Mouse (Mus musculus): ENCODE data around the gene Pigc.

The Pigc gene

GRCm38 (mm10) chr1:161968589-161969407 lies at the start of gene Pigc:
TSS of gene Pigc (plus strand) at chr1:161969186.
- in situ Hi-C loops (cut with MboI, MseI), result no loop called here

- in situ Hi-C loops (cut with MboI, MseI), result no loop called here
Measured at GRCm38 (mm10) chr1:161919594-161919993, 49.4 kb upstream of the Pigc start.

GRCm38 (mm10) chr1:161920475-161921454 lies 48.2 kb upstream of the Pigc start:
- in situ Hi-C loops (cut with MboI, MseI), result no loop called here

GRCm38 (mm10) chr1:161921928-161922327 lies 47.1 kb upstream of the Pigc start:
- in situ Hi-C loops (cut with MboI, MseI), result no loop called here

GRCm38 (mm10) chr1:161924321-161924720 lies 44.7 kb upstream of the Pigc start:
- in situ Hi-C loops (cut with MboI, MseI), result no loop called here

GRCm38 (mm10) chr1:161925281-161925805 lies 43.6 kb upstream of the Pigc start:
- in situ Hi-C loops (cut with MboI, MseI), result no loop called here

- in situ Hi-C loops (cut with MboI, MseI), result no loop called here
Measured at GRCm38 (mm10) chr1:161927976-161928375, 41.0 kb upstream of the Pigc start.

GRCm38 (mm10) chr1:161931313-161931712 lies 37.7 kb upstream of the Pigc start:
- in situ Hi-C loops (cut with MboI, MseI), result no loop called here

- in situ Hi-C loops (cut with MboI, MseI), result no loop called here
Measured at GRCm38 (mm10) chr1:161931817-161932216, 37.2 kb upstream of the Pigc start.

GRCm38 (mm10) chr1:161932286-161932685 lies 36.7 kb upstream of the Pigc start:
- in situ Hi-C loops (cut with MboI, MseI), result no loop called here

GRCm38 (mm10) chr1:161942082-161942481 lies 26.9 kb upstream of the Pigc start:
- in situ Hi-C loops (cut with MboI, MseI), result no loop called here

GRCm38 (mm10) chr1:161951009-161951779 lies 17.8 kb upstream of the Pigc start:
- in situ Hi-C loops (cut with MboI, MseI), result loop anchor here (10.0 kb wide), 1 partner anchor 56 kb away; no protein-coding TSS in a partner anchor

- in situ Hi-C loops (cut with MboI, MseI), result loop anchor here (10.0 kb wide), 1 partner anchor 58 kb away; no protein-coding TSS in a partner anchor
Measured at GRCm38 (mm10) chr1:161952599-161952998, 16.4 kb upstream of the Pigc start.

GRCm38 (mm10) chr1:161955846-161956245 lies 13.1 kb upstream of the Pigc start:
- in situ Hi-C loops (cut with MboI, MseI), result loop anchor here (10.0 kb wide), 1 partner anchor 61 kb away; no protein-coding TSS in a partner anchor

GRCm38 (mm10) chr1:161957964-161958950 lies 10.7 kb upstream of the Pigc start:
- in situ Hi-C loops (cut with MboI, MseI), result loop anchor here (10.0 kb wide), 1 partner anchor 63 kb away; no protein-coding TSS in a partner anchor

GRCm38 (mm10) chr1:161962465-161963377 lies 6.3 kb upstream of the Pigc start:
- in situ Hi-C loops (cut with MboI, MseI), result no loop called here

- in situ Hi-C loops (cut with MboI, MseI), result no loop called here
Measured at GRCm38 (mm10) chr1:161967936-161968335, 1.1 kb upstream of the Pigc start.

GRCm38 (mm10) chr1:161970874-161971273 lies 1.9 kb downstream of the Pigc start:
- in situ Hi-C loops (cut with MboI, MseI), result loop anchor here (5.0 to 10.0 kb wide), 2 partner anchors 224 to 576 kb away; partner anchors contain the start of gene Tnfsf4

Measured in T-helper 1 cell (primary cell).